Mouse (Mus musculus) embryonic facial prominence, embryonic 15.5 days (tissue): ENCODE measurements around the gene Tmem8b. TPM values are rescaled to one million over a fixed set of nuclear protein-coding genes. Genes with fewer than 3 reads are reported as not detected.
A peak's percentile ranks its signal among the peaks of the same experiment; 100 is the strongest.

Experiments
- ATAC-seq: fragments of 200-750 bp; cut with Nextera tagmentation; 2 replicates; pipeline ENCODE4 v1.8.0; 2017; ENCODE audit warnings: low read depth, moderate TSS enrichment; ENCODE audit not compliant: insufficient number of reproducible peaks, low FRiP score, low TSS enrichment
- H3K27ac ChIP-seq: fragments of 300-500 bp; sonication (generic); replicated peaks from 2 replicates; pipeline ENCODE4 v1.5.1; 2015; ENCODE audit warnings: mild to moderate bottlenecking, inconsistent platforms
- H3K27me3 ChIP-seq: fragments of 300-500 bp; sonication (generic); 2 replicates; pipeline ENCODE4 v1.6.1; 2015; ENCODE audit warnings: inconsistent platforms
- H3K36me3 ChIP-seq: fragments of 300-500 bp; sonication (generic); 2 replicates; pipeline ENCODE4 v1.6.1; 2015; ENCODE audit warnings: mild to moderate bottlenecking, inconsistent platforms
- H3K4me1 ChIP-seq: fragments of 300-500 bp; sonication (generic); 2 replicates; pipeline ENCODE4 v1.6.1; 2015; ENCODE audit warnings: inconsistent platforms
- H3K4me2 ChIP-seq: fragments of 300-500 bp; sonication (generic); replicated peaks from 2 replicates; pipeline ENCODE4 v1.6.1; 2015; ENCODE audit warnings: mild to moderate bottlenecking, inconsistent platforms
- H3K4me3 ChIP-seq: fragments of 300-500 bp; sonication (generic); replicated peaks from 2 replicates; pipeline ENCODE4 v1.5.1; 2015; ENCODE audit warnings: mild to moderate bottlenecking, inconsistent platforms
- H3K9ac ChIP-seq: fragments of 300-500 bp; sonication (generic); 2 replicates; pipeline ENCODE4 v1.6.1; 2015; ENCODE audit warnings: inconsistent platforms
- H3K9me3 ChIP-seq: fragments of 300-500 bp; sonication (generic); replicated peaks from 2 replicates; pipeline ENCODE4 v1.6.1; 2016; ENCODE audit warnings: inconsistent platforms
- WGBS: fragments of 180-500 bp; shearing (Covaris S2); methylation state at CpG from one replicate; pipeline ENCODE4 v1.1.7; 2015; 5-methylcytosine and 5-hydroxymethylcytosine counted together
- polyA plus RNA-seq: library from polyadenylated mRNA; unstranded; fragments of >200 nt; fragmentation: Nextera tagmentation; extraction: Ambion mirVana; gene quantifications from 2 replicates; pipeline ENCODE4 v1.2.1, GENCODE M21; 2015

Gene Tmem8b
- polyA plus RNA-seq, 1 experiment from 2014 or later: 6.1 TPM

- no peaks in the 10 kb centered on the region for H3K27me3 ChIP-seq
- H3K4me1 ChIP-seq: 0 out of 2 replicates have a peak, but pooled peaks cover 7% of the 10 kb centered on the region
- no peak overlapping the region for H3K27ac ChIP-seq
- H3K4me3 ChIP-seq: no peak overlapping the region
- no peak overlapping the region for H3K4me2 ChIP-seq
- no peaks in the 10 kb centered on the region for H3K9me3 ChIP-seq
- H3K9ac ChIP-seq: no peak overlapping the region
- ATAC-seq: no peak
- peaks cover 6% of the 10 kb centered on the region for H3K36me3 ChIP-seq
- WGBS: 84% methylated on average over 1 of the region's 1 CpGs
Measured at GRCm38 (mm10) chr4:43694439-43695248, 25.9 kb downstream of the Tmem8b start.

DNA sequence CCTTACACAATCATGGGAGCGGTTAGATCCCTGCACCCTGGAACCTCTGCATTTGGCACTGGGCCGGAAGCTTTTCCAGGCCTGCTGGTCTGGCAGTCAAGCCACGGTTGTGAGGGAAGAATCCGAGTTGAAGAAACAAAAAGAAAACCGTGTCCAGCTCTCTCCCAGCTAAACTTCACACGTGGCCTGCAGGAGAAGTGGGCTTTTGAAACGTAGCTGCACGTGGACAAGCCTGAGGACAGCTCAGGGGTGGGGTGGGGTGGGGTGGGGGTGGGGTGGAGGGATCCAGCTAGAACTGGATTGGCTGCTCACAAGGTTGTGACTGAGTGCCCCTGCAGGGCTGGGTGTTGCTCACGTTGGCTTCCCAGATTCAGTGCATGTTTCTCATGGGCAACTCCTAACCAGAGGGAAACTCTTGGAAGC lies 26.5 kb downstream of the Tmem8b start:
- Histone ChIP-seq H3K9me3 (no peaks in the 10 kb centered on the region), H3K4me3 (no peak overlapping the region), H3K9ac (no peak overlapping the region), H3K27ac (no peak overlapping the region), H3K36me3 (no peaks in the 10 kb centered on the region; the same call in 1 of the 2 replicates), H3K27me3 (no peaks in the 10 kb centered on the region), H3K4me1 (0 out of 2 replicates have a peak, but pooled peaks cover 7% of the 10 kb centered on the region), H3K4me2 (no peak overlapping the region)
- ATAC-seq: no peak
- WGBS: 21% methylated on average over 9 of the region's 9 CpGs

GRCm38 (mm10) chr4:43696561-43696960 lies 27.8 kb downstream of the Tmem8b start:
- Histone ChIP-seq H3K4me2 (no peak overlapping the region), H3K27me3 (no peaks in the 10 kb centered on the region), H3K36me3 (no peaks in the 10 kb centered on the region), H3K9ac (no peak overlapping the region), H3K4me1 (0 out of 2 replicates have a peak, but pooled peaks cover 7% of the 10 kb centered on the region), H3K27ac (no peak overlapping the region), H3K9me3 (no peaks in the 10 kb centered on the region), H3K4me3 (no peak overlapping the region)
- WGBS: 86% methylated on average over 13 of the region's 13 CpGs
- ATAC-seq: no peak

GRCm38 (mm10) chr4:43700707-43701106 lies 31.9 kb downstream of the Tmem8b start, which contains the start of gene Olfr70:
Gene Olfr70 (minus strand): TSS chr4:43700807.
- H3K36me3 ChIP-seq: no peaks in the 10 kb centered on the region
- H3K27me3 ChIP-seq: no peaks in the 10 kb centered on the region
- H3K27ac ChIP-seq: no peak within 1 kb of the TSS
- 82% methylated on average over 6 of the region's 6 CpGs for WGBS
- H3K4me3 ChIP-seq: no peak within 1 kb of the TSS
- H3K4me1 ChIP-seq: 0 out of 2 replicates have a peak, but pooled peaks cover 2% of the 10 kb centered on the region
- no peak within 1 kb of the TSS for H3K9ac ChIP-seq
- no peak for ATAC-seq
- H3K4me2 ChIP-seq: no peak within 1 kb of the TSS
- no peaks in the 10 kb centered on the region for H3K9me3 ChIP-seq

DNA sequence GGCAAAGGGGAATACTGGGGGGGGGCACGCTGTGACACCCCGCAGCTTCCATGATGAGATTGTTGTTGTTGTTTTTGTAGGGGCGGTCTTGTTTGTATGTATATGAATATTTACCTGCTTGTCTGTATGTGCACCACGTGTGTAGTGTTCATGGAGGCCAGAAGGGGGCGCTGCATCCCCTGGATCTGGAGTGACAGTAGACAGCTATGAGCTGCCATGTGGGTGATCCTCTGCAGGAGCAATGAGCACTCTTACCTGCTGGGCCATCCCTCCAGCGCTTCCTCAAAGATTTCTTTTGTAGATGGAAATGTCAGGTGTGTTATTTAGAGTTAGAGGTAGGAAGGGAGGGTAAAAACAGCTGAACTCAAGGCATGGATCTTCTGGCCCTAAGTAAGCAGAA lies 34.7 kb downstream of the Tmem8b start:
- Histone ChIP-seq H3K4me2 (no peak overlapping the region), H3K9ac (no peak overlapping the region), H3K4me1 (no peaks in the 10 kb centered on the region), H3K27ac (no peak overlapping the region), H3K9me3 (no peaks in the 10 kb centered on the region), H3K36me3 (no peaks in the 10 kb centered on the region), H3K4me3 (no peak overlapping the region), H3K27me3 (no peaks in the 10 kb centered on the region)
- WGBS: 77% methylated on average over 6 of the region's 6 CpGs
- ATAC-seq: no peak

DNA sequence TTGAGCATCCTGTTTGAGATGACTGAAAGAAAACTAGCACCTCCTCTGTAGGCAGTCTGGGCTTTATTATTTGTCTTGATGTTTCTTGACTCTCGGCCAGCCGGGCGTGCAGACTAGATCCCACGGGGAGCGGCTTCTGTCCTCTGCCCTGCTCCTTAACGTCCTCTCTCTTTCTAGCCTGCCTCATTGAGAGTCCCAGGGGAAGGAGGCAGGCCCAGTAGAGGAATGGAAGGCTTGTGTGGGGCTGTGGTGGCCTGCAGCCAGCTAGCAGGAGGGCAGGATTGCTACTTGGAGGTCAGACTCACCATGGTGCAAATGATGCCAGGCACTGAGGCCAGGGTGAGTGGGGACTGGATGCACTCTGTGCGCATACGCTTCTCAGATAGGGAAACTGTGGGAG lies 35.1 kb downstream of the Tmem8b start:
- H3K27ac ChIP-seq: no peak overlapping the region
- 76% methylated on average over 8 of the region's 8 CpGs for WGBS
- H3K9ac ChIP-seq: no peak overlapping the region
- H3K4me3 ChIP-seq: no peak overlapping the region
- no peaks in the 10 kb centered on the region for H3K9me3 ChIP-seq
- H3K27me3 ChIP-seq: no peaks in the 10 kb centered on the region
- no peaks in the 10 kb centered on the region for H3K4me1 ChIP-seq
- no peak for ATAC-seq
- H3K36me3 ChIP-seq: no peaks in the 10 kb centered on the region
- no peak overlapping the region for H3K4me2 ChIP-seq

- ATAC-seq: no peak
- H3K36me3 ChIP-seq: no peaks in the 10 kb centered on the region
- 82% methylated on average over 13 of the region's 13 CpGs for WGBS
- no peaks in the 10 kb centered on the region for H3K27me3 ChIP-seq
- no peak overlapping the region for H3K9ac ChIP-seq
- no peaks in the 10 kb centered on the region for H3K9me3 ChIP-seq
- H3K4me2 ChIP-seq: no peak overlapping the region
- H3K27ac ChIP-seq: no peak overlapping the region
- H3K4me3 ChIP-seq: no peak overlapping the region
- H3K4me1 ChIP-seq: no peaks in the 10 kb centered on the region
Measured at GRCm38 (mm10) chr4:43705991-43706390, 37.2 kb downstream of the Tmem8b start.

DNA sequence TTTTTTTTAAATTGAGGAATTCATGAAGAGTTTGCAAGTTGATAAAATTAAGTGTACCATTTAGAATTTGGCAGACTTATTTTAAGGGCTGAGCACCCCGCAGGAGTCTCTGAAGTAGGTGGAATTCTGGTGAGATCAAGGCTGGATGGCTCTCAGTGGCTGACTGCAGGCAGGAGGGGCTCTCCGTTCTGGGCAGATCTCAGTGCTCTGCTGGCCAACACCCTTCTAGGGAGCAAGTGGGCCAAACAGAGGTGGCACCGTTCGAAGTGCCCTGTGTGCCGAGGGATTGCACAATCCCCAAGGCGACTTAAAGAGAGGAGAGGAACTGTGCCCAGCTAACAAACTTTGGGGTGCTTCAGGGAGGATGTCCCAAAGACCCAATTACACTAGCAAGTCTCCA lies 41.1 kb downstream of the Tmem8b start, which contains the start of gene Olfr71:
Gene Olfr71 (minus strand): TSS at position 387 of the 400 bp plus-strand sequence.
- 60% methylated on average over 6 of the region's 6 CpGs for WGBS
- Histone ChIP-seq H3K4me3 (no peak within 1 kb of the TSS), H3K4me1 (peaks cover 6% of the 10 kb centered on the region; the same call in 1 of the 2 replicates), H3K27me3 (no peaks in the 10 kb centered on the region), H3K36me3 (no peaks in the 10 kb centered on the region), H3K9ac (no peak within 1 kb of the TSS), H3K4me2 (no peak within 1 kb of the TSS), H3K9me3 (no peaks in the 10 kb centered on the region), H3K27ac (no peak within 1 kb of the TSS)
- ATAC-seq: no peak

- no peaks in the 10 kb centered on the region for H3K27me3 ChIP-seq
- WGBS: 0% methylated on average over 2 of the region's 2 CpGs
- H3K9me3 ChIP-seq: no peaks in the 10 kb centered on the region
- H3K27ac ChIP-seq: no peak overlapping the region
- peaks cover 6% of the 10 kb centered on the region; the same call in 1 of the 2 replicates for H3K4me1 ChIP-seq
- no peak overlapping the region for H3K4me2 ChIP-seq
- no peaks in the 10 kb centered on the region for H3K36me3 ChIP-seq
- no peak for ATAC-seq
- H3K9ac ChIP-seq: no peak overlapping the region
- no peak overlapping the region for H3K4me3 ChIP-seq
Measured at GRCm38 (mm10) chr4:43711821-43712220, 43.0 kb downstream of the Tmem8b start.

DNA sequence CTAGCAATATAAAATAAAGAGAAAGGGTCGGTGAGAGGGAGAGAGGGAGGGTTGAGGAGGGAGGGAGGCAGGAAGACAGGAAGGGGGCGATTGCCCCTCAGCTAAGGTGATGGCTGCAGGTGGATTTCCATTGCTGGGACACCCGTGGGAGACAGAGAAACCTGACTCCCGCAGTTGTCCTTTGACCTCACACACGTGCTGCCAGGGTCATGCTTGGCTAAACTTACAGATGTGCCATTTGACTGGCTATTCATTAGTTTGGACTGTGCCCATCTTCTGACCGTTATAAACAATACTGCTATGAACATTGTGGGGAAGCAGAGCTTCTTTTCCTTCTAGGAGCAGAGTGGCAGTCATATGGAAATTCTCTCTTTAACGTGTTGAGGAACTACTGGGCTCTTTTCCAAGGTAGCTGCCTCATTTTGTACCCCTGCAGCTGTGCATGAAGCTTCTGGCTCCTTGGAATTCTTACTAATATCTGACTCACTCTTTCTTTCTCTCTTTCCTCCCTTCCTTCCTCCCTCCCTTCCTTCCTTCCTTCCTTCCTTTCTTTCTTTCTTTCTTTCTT lies 45.0 kb downstream of the Tmem8b start:
- H3K4me3 ChIP-seq: no peak overlapping the region
- ATAC-seq: no peak
- H3K27me3 ChIP-seq: no peaks in the 10 kb centered on the region
- 27% methylated on average over 7 of the region's 7 CpGs for WGBS
- no peak overlapping the region for H3K27ac ChIP-seq
- no peaks in the 10 kb centered on the region for H3K9me3 ChIP-seq
- H3K4me1 ChIP-seq: peaks cover 9% of the 10 kb centered on the region; the same call in 1 of the 2 replicates
- H3K9ac ChIP-seq: no peak overlapping the region
- no peak overlapping the region for H3K4me2 ChIP-seq
- H3K36me3 ChIP-seq: no peaks in the 10 kb centered on the region

DNA sequence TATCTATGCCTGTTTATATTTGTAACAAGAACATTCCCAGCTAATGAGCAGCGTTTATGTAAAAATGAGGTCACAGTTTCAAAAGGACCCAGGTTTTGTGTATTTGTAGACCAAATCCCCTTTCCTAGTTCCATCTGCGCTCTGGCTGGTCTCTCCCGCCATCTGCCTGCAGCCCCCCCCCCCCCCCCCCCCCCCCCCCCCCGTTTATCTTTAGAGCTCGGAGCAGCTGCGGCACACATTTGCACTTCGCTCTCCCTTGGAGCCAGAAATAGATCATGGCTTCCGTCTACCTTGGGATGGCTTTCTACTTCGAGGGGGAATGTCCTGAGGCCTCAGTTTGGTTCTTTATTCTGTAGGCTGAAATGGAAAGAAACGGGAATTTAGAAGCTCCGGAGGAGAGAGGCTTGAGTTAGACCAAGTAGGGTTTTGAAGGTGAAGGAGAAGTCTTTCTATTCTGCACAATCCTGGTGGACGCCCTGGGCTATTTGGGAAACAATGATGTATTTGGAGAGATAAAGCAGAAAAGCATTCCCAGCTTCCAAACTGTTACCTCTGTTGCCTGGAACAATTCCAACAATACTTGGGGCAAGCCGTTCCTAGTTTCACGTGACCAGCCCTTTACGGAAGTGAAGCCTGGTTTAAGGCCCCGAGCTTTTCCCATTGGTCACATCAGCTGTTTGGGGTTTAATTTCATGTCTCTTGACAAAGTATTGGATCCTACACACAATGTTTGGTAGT lies 51.9 kb downstream of the Tmem8b start:
- H3K27me3 ChIP-seq: no peaks in the 10 kb centered on the region
- no peak overlapping the region for H3K9ac ChIP-seq
- no peaks in the 10 kb centered on the region for H3K36me3 ChIP-seq
- H3K4me1 ChIP-seq: peaks cover 12% of the 10 kb centered on the region; the same call in 1 of the 2 replicates
- ATAC-seq: no peak
- H3K4me2 ChIP-seq: no peak overlapping the region
- no peak overlapping the region for H3K4me3 ChIP-seq
- peak overlapping the region; percentile 68 for H3K27ac ChIP-seq
- 36% methylated on average over 13 of the region's 16 CpGs for WGBS
- H3K9me3 ChIP-seq: no peaks in the 10 kb centered on the region
